In genomic region chr13:35131272-35132185, GRCm38 (mm10) we compare ENCODE assay signal across 9 mouse cellular contexts.
DNase-seq lines count a peak whose midpoint lies in the region; ATAC-seq lines count a peak whose summit lies in the region.
"Had no signal": no experiment of that assay in that cellular context is flagged by ENCODE, and none has a peak within 500 bp of the region (broad histone marks: within the 10 kb centered on the region; RNA-seq: fewer than 3 reads in every experiment).

No protein-coding gene starts in this region.

- no peak for ATAC-seq in forebrain, embryonic 11.5 days (replicated peaks; ENCODE audit: low FRiP score)
- no peak for ATAC-seq in intestine, embryonic 16.5 days

- H3K27ac ChIP-seq in forebrain, embryonic 11.5 days (ENCODE audit: low read depth, low read length) = no peak overlapping the region
- no peak overlapping the region for H3K27ac ChIP-seq in intestine, embryonic 16.5 days (ENCODE audit: low read length)
- H3K27ac ChIP-seq: kidney, postnatal 0 days had no signal

- H3K36me3 ChIP-seq in forebrain, embryonic 11.5 days (ENCODE audit: control insufficient read depth, insufficient read depth, low read length) = no peaks in the 10 kb centered on the region
- no peaks in the 10 kb centered on the region for H3K36me3 ChIP-seq in intestine, embryonic 16.5 days (ENCODE audit: control insufficient read depth, insufficient read depth, low read length)

- no peak overlapping the region for H3K4me3 ChIP-seq in forebrain, embryonic 11.5 days (ENCODE audit: low read depth, low read length)
- no peak overlapping the region for H3K4me3 ChIP-seq in intestine, embryonic 16.5 days (ENCODE audit: low read length)

- H3K9ac ChIP-seq in forebrain, embryonic 11.5 days (ENCODE audit: low read length) = no peak overlapping the region
- H3K9ac ChIP-seq in intestine, embryonic 16.5 days (ENCODE audit: low read depth, low read length) = no peak overlapping the region

- WGBS in forebrain, embryonic 11.5 days = 76% methylated on average over 8 of the region's 8 CpGs
- 72% methylated on average over 8 of the region's 8 CpGs for WGBS in intestine, embryonic 16.5 days

- H3K27me3 ChIP-seq in forebrain, embryonic 11.5 days (ENCODE audit: control insufficient read depth, insufficient read depth, low read length) = no peaks in the 10 kb centered on the region
- no peaks in the 10 kb centered on the region for H3K27me3 ChIP-seq in intestine, embryonic 16.5 days (replicated peaks; ENCODE audit: control insufficient read depth, insufficient read depth, low read length)

- no peaks in the 10 kb centered on the region for H3K9me3 ChIP-seq in forebrain, embryonic 11.5 days (ENCODE audit: control insufficient read depth, low read length)
- H3K9me3 ChIP-seq in intestine, embryonic 16.5 days (ENCODE audit: control insufficient read depth, low read length) = no peaks in the 10 kb centered on the region

- peak; percentile 79 for DNase-seq in right cerebral cortex, adult 18-20 months
- DNase-seq in right cerebral cortex, postnatal 4 days = no peak
- DNase-seq in frontal cortex, postnatal 14 days (ENCODE audit: low spot score in 2 of 2) = peak; percentile 16 to 22
- DNase-seq in left cerebral cortex, postnatal 25 days (ENCODE audit: low spot score in 2 of 2) = peak; percentile 50 to 89
- peak; percentile 50 for DNase-seq in thymus, postnatal 25 days
- DNase-seq in ovary, adult 18-20 months (ENCODE audit: low spot score) = no peak
- DNase-seq in forebrain, embryonic 11.5 days (ENCODE audit: low spot score) = no peak

- no peaks in the 10 kb centered on the region for H3K4me1 ChIP-seq in forebrain, embryonic 11.5 days (replicated peaks; ENCODE audit: control insufficient read depth, insufficient read depth, low read length)
- no peaks in the 10 kb centered on the region for H3K4me1 ChIP-seq in intestine, embryonic 16.5 days (ENCODE audit: control insufficient read depth, insufficient read depth, low read length)

- intact Hi-C loops in left cerebral cortex, postnatal 25 days (cut with DNase I) = loop anchor here (1.0 to 2.0 kb wide), 2 partner anchors 110 to 369 kb away; no protein-coding TSS in a partner anchor

- H3K4me2 ChIP-seq in forebrain, embryonic 11.5 days (ENCODE audit: low read depth, low read length, severe bottlenecking) = no peak overlapping the region
- no peak overlapping the region for H3K4me2 ChIP-seq in intestine, embryonic 16.5 days (ENCODE audit: low read depth, low read length)

Comparison
In these comparisons a context has a peak if more than half of its experiments do, and no peak if none do; other contexts are left out.
1. DNase-seq: peak in right cerebral cortex, adult 18-20 months (single experiment), frontal cortex, postnatal 14 days (2 of 2), left cerebral cortex, postnatal 25 days (2 of 2) and thymus, postnatal 25 days (single experiment); none in right cerebral cortex, postnatal 4 days (single experiment), ovary, adult 18-20 months (single experiment) and forebrain, embryonic 11.5 days (single experiment).